Mouse (Mus musculus): ENCODE data around the gene Rasl11a.

Gene Rasl11a

DNA sequence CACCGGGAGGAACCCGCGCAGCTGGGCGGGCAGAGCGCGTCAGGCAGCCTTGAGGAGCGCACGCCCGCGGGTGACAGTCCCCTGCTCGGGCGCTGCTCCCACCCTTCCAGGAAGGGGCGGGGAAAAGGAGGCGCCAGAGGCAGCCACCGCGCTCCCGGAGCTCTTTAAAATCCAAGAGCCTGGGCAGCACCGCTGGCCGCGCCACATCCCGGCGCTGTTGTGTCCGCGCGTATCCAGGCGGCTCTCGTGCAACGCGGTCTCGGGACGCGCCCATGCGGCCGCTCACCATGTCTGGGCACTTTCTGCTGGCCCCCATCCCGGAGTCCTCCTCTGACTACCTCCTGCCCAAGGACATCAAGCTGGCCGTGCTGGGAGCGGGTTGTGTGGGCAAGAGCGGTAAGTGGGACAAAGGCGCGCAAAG lies at the start of gene Rasl11a:
Gene Rasl11a, plus strand, starts transcription at position 127 of the 421 bp plus-strand sequence.
- DNase-seq = peak in 1 of 2 experiments; percentile 22

DNA sequence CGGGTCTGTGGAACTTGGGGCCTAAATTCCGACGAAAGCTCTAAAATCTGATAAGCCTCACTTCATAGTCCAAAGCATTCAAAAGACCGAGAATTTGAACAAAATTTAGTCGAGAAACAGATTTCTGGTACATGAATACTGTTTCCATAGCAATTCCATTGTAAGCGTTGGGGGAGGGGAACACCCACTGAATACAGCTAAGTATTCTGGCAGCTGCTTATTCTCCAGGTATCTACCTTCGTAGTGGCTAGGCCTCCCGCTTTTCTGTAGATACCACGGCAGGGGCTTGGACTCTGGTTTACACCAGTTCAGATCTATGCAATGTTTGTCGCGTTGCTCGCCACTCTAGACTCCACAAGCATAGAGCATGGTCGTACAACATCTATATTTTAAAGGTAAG lies 49.1 kb upstream of the Rasl11a start:
- DNase-seq = no peak

DNA sequence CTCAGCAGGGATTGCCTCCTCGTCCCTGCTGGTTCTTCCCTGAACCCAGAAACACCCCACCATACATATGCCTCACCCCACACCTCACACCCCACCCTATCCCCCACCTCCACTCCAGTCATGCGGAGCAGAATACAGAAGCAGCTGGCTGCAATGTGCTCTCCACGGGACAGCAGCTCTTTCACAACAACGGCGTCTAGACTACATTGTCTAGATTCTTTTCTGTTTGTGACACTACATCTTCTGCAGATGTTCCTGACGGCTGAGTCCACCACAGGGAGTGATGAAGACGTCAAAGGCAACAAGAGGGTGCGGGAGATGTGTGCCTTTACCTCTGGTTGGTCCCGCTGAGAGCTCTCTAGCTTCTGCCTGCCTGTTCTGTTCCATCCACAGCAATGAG lies 46.8 kb upstream of the Rasl11a start:
- DNase-seq = no peak

DNA sequence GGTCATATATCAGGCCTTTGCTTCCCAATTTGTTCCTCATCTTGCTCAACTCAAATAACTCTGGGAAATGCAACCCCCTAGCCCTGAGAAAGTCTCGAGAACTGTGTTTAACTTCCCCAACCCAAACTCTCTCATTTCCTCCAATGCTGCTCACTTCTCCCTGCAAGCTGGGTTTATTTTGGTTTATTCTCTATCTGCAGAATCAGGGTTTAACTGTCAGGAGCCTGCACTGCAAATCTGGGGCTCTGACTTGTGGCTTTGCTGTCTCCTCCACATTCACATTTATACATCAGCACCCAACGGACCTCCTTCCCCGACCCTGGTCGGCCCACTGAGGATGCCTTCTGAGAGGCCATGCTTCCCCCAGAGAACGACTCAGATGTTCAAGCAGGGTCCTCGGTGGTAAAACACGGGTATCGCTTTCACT lies 38.9 kb upstream of the Rasl11a start:
- DNase-seq = no peak

DNA sequence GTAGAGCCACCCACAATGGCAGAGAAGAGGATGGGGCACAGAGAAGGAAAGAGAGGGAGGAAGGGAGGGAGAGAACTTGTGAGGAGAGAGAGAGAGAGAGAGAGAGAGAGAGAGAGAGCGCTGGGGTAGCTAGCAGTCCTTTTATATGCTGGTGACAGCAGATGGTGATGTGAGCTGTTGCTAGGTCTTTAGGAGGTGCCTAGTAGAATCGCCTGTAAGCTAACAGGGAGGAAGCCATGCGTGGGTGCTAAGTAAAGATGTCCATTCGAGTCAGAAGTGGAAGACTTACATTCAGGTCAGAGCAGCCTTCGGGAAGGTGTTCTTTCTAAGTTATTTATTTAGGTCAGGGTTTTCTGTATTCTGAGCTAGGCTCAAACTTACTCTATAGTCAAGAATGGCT lies 34.9 kb upstream of the Rasl11a start:
- no peak for DNase-seq

DNA sequence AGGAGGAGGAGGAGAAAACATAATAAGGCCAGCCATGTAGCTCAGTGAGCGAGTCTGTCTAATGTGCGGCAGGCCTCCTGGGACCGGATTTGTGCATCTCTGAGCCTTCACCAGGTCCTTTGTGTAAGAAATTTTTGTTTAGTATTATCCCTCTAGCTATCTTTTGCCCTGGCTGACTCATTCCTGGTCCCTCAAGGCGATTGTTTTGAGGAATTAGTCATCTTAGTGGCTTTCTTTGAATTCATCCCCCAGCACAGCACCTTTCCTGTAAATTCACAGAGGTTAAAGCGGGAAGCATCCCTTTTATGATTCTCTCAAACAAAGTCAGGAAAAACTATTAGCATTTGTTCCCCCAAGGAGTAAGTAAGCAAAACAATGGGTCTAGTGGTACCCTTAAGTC lies 32.0 kb upstream of the Rasl11a start:
- no peak for DNase-seq

DNA sequence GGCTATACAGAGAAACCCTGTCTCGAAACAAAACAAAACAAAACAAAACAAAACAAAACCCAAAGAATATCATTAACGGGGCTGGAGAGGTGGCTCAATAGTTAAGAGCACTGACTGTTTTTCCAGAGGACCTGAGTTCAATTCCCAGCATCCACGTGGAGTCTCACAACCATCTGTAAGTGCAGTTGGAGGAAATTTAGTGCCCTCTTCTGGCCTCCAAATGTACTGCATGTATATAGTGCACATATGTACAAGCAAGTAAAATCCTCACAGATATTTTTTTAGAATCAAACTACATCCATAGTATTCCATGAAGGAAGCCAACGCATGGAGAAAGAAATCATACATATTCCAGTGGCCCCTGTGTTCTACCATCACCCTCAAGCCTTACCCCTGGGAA lies 31.4 kb upstream of the Rasl11a start:
- no peak for DNase-seq

DNA sequence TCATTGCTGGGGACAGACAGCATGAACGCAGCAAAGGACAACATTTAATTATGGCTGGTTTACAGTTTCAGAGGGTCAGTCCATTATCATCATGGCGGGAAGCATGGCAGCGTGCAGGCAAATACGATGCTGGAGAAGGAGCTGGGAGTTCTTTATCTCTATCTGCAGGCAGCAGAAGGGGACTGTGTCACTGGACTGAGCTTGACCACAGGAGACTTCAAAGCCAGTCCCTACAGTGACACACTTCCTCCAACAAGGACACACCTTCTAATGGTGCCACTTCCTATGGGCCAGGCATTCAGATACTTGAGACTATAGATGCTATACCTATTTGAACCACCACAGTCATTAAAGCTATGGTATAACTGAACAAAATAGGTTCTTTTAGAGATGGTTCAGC lies 29.5 kb upstream of the Rasl11a start:
- DNase-seq = no peak

DNA sequence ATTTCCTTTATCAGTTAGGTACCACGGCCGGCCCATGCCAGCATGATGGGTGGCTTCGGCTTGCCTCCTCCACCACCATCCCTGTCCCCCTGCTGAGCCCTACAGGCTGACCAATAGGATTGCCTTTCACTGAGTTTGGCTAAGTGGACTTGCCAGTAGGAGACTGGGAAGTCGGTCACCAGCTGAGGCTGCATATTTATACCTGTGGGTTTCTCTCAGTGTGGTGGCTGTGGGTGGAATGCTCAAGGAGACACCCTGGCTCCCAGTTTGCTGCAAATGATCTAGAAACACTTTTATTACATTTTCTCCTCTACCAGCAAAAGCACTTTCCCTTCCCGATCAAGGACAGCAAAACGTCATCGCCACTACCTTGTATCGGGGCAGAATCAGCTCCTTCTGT lies 27.3 kb upstream of the Rasl11a start:
- no peak for DNase-seq

DNA sequence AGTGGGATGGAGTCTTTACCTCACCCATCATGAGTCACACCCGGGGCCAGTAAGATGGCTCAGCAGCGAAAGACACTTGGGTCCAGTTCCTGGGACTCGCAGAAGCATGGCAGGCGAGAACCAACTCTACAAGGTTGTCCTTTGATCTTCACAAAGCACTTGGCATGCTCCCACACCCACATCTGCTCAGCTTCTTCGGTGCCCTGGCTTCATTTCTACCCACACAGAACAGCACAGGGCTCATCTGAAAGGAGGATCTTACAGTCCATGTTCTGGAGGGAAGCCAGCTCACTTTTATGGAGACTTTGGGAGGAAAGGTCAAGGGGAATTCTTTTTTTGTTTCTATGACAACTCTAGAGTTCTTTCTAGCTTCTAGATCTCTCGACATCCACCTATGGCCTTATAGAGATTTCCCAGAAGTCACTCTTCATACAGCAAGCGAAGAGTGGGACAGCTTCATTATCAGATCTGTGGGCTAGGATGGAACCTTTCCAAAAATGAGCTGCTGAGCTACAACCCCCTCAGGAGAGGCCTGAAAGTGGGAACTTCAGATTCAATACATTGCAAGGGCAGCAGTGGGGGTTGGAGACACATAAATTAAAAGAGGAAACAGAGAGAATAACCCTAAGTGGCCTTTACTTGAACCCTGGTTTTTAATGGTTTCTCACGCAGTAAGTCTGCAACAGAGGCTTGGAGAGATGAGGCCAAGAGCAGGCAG lies 25.8 kb upstream of the Rasl11a start:
- DNase-seq = no peak

DNA sequence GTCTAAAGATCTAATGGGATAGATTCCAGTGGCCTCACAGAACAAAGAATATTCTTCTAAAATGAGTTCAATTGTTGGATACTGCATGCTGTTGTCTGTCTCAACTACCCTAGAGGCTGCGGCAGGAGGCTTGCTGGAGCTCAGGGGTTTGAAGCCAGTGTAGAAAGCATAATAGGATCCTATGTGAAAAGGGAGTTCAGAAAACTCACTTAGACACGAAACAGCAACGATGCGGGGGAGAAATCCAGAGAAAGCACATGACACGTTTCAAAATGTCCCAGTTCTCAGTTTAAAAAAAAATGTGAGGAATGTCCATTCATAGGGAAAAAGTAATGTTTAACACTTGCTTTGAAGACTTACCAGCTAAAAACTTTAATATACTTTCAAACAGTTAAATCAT lies 21.9 kb upstream of the Rasl11a start:
- no peak for DNase-seq

DNA sequence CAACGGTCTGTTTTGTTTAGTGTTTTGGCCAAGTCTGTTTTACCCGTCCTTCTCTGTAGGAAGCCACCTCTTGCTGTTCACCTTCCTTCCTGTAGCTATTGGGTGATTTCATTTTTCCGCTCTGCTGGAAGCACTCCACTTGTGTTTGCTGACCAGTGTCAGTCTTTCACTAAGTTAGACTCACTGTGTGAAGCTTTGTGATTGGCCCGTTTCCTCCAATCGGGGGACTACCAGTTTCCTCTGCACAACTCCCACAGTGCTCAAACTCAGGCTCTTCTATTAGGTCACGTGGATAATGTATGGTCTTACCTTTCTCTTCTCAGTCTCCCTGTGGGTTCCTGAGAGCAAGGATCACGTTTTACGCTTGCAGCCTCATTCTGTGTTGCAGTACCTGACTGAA lies 15.3 kb upstream of the Rasl11a start:
- peak; percentile 18 to 31 for DNase-seq

DNA sequence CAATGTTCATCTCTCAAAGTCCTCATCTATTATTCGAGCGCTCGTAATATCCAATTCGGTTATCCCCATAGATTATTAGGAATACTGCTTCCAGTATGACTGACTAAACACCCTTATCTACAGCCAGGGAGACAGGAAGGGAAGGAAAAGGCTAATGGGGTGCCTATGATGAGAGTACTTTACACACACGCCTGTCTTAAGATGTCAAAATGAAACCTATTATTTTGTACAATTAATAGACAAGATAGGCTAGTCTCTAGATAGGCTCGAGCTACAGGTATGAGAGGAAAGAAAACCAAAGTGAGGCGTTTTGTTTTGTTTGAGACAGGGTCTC lies 12.5 kb upstream of the Rasl11a start:
- DNase-seq = no peak

DNA sequence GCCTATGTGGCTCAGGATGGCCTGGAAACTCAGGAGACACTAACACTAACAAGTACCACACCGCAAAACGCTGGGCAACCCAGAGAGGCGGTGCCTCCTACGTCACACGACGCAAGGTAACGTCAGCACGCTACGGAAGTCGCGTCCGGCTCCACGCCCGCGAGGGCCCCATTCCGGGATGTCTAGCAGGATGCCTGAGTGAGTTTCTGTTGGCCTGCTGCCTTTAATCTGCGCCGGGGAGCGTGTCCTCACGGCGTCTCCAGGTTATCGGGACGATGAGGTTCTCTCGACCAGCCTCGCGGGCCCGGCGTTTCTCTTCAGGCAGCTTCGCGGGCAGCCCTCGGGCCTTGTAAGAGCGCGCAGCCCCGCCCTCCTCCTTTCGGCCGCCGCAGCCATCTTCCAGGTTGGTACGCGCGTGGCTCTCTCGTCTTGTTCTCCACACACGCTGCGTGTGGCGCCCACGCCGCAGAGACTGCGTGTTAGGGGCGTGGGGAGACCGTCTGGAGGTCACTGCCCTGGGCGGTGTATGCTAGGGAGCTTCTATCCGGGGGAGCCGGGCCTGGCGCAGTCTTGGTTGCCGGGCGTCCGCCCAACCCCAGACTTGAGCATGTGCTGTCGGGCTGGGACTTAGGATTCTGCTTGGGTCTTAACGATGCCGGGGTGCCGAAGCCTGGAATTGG lies 12.0 kb upstream of the Rasl11a start, which contains the start of gene Rpl21:
Gene Rpl21, plus strand, starts transcription at position 122 of the 680 bp plus-strand sequence.
- peak; percentile 83 to 86 for DNase-seq

DNA sequence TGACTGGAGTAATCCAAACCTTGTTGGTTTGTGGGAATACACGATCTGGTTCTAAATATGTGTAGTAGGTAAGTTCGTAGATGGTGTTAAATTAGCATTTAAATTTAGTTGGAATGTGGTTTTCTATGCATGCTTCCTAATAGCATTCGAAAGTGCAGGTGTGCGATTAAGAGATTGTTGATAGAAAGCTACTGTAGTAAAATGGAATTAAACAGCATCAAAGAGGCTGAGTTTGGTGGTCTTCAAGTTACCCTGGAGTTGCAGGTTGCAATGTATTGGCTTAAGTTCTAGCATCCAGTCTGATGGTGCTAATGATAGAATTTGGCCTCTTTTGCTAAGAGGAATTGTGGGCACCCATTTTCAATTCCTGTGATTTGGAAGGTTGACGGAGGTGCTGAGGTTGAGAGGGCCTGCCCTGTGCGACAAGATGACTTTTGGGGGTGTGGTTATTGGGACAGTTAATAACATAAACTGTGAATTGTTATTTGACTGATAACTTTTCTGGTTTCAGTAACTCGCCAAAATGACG lies 11.1 kb upstream of the Rasl11a start:
- DNase-seq = no peak

DNA sequence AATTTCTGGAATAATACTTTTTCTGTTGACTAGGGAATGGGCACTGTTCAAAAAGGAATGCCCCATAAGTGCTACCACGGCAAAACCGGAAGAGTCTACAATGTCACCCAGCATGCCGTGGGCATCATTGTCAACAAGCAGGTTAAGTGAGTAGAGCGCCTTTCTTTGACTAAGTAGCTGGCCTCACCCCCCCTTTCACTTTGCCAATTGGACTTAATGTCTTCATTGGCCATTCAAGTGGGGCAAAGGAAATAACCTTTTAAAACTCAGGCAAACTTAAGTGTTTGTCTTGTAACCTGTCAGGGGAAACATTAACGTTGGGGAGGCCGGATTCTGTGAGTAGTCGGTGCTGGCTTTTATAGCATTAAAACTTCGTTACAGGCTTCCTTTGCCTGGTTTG lies 9.9 kb upstream of the Rasl11a start:
- DNase-seq = no peak

DNA sequence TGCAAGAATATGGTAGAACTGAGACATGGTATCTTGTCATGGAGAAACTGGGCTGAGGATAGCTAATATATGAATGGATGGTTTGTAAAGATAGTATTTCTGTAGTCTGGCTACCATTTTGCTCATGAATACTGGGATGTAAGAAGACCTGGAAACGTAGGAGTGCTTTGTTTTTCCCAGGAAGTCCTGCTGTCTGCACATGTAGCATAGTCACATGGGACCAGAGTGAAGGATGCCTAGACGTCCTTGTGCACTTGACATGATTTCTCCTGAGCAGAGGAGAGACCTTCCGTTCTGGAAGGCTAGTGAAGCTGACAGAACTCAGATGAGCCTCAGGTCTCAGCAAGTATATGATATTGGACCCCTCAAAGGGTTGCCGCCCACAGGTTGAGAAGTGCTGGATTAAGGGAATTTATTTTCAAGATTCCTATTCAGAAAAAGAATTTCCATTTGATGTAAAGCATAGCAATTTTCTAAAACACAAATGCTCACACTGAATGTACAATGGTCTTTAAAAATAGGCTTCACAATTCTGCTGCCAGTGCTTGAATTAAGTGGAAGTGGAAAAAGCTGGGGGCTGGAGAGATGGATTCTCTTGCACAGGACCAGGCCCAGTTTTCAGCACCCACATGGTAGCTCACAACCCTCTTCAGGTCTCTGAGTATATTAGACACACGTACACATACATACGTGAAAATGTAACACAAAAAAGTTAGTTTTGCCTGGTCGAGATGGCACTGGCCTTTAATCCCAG lies 6.7 kb upstream of the Rasl11a start:
- DNase-seq = no peak

DNA sequence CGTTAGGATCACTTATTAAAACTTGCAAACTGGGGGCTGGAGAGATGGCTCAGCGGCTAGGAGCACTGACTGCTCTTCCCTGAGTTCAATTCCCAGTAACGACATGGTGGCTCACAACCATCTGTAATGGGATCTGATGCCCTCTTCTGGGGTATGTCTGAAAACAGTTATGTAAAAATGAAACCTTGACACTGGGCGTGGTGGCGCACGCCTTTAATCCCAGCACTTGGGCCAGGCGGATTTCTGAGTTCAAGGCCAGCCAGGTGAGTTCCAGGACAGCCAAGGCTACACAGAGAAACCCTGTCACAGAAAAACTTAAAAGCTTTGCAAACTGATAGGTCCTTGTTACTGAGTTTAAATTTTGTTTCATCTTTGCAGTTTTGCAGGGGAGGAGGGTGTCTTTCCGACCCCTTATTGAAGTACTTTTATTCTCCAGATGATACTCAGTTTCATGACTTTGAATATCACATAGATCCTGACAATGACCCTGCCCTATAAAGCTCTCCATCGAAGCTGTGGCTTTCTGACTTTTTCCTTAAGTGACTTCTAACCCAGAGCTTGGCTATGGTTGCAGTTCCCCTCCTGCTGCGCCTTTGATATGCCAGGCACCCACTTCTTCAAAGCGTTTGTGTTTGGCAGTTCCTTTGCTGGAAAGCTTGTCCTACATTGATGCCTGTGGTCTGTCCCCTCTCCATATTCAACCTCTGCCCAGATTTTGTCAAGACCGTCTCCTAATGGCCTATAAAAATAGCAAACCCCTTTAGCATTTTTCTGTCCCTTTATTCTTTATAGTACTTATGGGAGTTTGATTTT lies 5.8 kb upstream of the Rasl11a start:
- DNase-seq = no peak

DNA sequence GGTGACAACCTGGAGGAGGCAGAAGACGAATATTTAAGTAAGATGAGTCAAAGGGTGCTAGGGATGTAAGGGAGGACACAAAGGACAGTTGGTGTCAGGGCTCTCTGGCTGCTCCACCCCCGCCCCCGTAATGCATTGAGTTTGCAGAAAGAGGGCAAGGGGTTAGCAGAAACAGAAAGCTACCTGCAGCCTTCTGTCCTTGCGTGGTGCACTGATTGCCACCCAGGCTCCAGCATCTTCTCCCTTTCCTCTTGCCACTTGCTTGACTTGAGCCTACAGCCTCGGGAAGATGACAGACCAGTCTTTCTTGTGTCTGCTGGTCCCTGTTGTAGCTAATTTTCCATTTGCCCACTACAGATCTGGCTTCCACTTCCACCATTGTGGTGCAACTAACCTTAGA lies 5.1 kb upstream of the Rasl11a start:
- no peak for DNase-seq

DNA sequence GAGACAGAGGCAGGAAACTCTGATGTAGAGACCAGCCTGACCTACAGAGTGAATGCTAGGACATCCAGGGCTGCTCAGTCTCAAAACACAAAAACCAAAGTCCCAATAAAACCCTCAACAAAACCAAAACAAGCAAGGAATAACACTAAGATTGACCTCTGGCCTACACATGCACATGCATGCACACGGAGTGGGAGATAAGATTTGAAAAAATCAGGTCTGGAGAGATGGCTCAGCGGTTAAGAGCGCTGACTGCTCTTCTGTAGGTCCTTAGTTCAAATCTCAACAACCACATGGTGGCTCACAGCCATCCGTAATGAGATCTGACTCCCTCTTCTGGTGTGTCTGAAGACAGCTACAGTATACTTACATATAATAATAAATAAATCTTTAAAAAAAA lies 4.4 kb upstream of the Rasl11a start:
- no peak for DNase-seq

DNA sequence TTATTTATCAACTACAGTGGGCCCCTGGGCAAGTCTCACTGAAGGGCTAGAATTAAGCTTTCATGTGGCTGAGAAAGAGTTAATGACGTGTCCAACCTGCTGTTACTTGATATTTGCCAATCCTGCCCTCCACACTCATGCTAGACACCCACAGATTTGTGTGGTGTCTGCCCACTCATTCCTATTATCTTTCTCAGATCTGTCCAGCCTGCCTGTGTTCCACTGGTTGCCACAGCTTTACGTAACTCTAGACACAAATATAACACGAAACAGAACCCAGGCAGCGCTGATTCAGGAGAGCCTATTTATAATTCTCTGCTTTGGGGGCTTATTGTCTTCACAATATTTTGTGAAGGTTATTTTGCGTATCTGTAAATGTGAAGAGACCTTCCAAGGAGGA lies 3.6 kb upstream of the Rasl11a start:
- no peak for DNase-seq

DNA sequence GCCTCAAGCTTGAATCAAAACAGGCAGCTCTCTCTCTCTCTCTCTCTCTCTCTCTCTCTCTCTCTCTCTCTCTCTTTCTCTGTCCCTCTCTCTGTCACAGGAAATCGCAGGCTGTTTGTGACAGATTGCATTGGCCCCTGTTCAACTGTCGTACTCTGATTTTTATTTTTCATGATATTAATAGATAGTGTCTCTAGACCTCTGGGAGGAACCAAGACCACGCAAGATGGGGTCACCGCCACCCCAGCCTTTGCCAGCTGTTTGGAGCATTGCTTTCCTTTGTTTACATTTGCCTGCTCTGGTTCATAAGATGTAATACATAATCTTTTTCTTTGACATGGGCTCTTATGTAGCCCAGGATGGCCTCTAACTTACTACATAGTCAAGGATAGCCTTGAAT lies 2.9 kb upstream of the Rasl11a start:
- DNase-seq = no peak
